Mouse (Mus musculus) limb, embryonic 14.5 days (tissue): ENCODE measurements around the gene Kifc1. TPM values are rescaled to one million over a fixed set of nuclear protein-coding genes. Genes with fewer than 3 reads are reported as not detected.

Source experiments
- ATAC-seq: fragments of 200-750 bp; cut with Nextera tagmentation; 2 replicates; pipeline ENCODE4 v1.8.0; 2017; ENCODE audit warnings: low read depth, moderate number of reproducible peaks, moderate TSS enrichment; ENCODE audit not compliant: low FRiP score
- DNase-seq: peaks from one replicate; pipeline ENCODE4 v3.0.0-alpha.2; 2015; ENCODE audit warnings: low spot score
- H3K27ac ChIP-seq: fragments of 300-500 bp; sonication (generic); replicated peaks from 2 replicates; pipeline ENCODE4 v1.5.1; 2014; ENCODE audit warnings: low read depth, mild to moderate bottlenecking, low read length, moderate library complexity, mixed read lengths
- H3K27me3 ChIP-seq: fragments of 300-500 bp; sonication (generic); 2 replicates; pipeline ENCODE4 v1.6.1; 2014; ENCODE audit warnings: low read length, mixed read lengths; ENCODE audit not compliant: control insufficient read depth, insufficient read depth
- H3K36me3 ChIP-seq: fragments of 300-500 bp; sonication (generic); 2 replicates; pipeline ENCODE4 v1.6.1; 2014; ENCODE audit warnings: mild to moderate bottlenecking, low read length, moderate library complexity, mixed read lengths; ENCODE audit not compliant: control insufficient read depth, insufficient read depth
- H3K4me1 ChIP-seq: fragments of 300-500 bp; sonication (generic); 2 replicates; pipeline ENCODE4 v1.6.1; 2014; ENCODE audit warnings: antibody characterized with exemption, low read length, mixed read lengths; ENCODE audit not compliant: control insufficient read depth, insufficient read depth
- H3K4me2 ChIP-seq: fragments of 300-500 bp; sonication (generic); replicated peaks from 2 replicates; pipeline ENCODE4 v1.6.1; 2014; ENCODE audit warnings: low read depth, mild to moderate bottlenecking, low read length, moderate library complexity; ENCODE audit not compliant: severe bottlenecking
- H3K4me3 ChIP-seq: fragments of 300-500 bp; sonication (generic); replicated peaks from 2 replicates; pipeline ENCODE4 v1.5.1; 2014; ENCODE audit warnings: low read length
- H3K9ac ChIP-seq: fragments of 300-500 bp; sonication (generic); 2 replicates; pipeline ENCODE4 v1.6.1; 2014; ENCODE audit warnings: mild to moderate bottlenecking, low read depth, low read length, moderate library complexity; ENCODE audit not compliant: severe bottlenecking
- H3K9me3 ChIP-seq: fragments of 300-500 bp; sonication (generic); 2 replicates; pipeline ENCODE4 v1.6.1; 2016; ENCODE audit warnings: low read length; ENCODE audit not compliant: control insufficient read depth
- POLR2A ChIP-seq: fragments of 200-500 bp; IDR thresholded peaks from 2 replicates; pipeline ENCODE4 v1.8.0; 2012; ENCODE audit warnings: inconsistent platforms, mild to moderate bottlenecking, moderate library complexity, borderline replicate concordance; ENCODE audit not compliant: insufficient read depth, insufficient read length; ENCODE audit errors: extremely low read depth
- WGBS: fragments of 180-500 bp; shearing (Covaris S2); extraction: QIAGEN DNeasy Blood & Tissue Kit; methylation state at CpG from one replicate; pipeline ENCODE4 v1.1.7; 2014; 5-methylcytosine and 5-hydroxymethylcytosine counted together
- polyA plus RNA-seq, 2 experiments: library from polyadenylated mRNA; depleted of rRNA in 1 of 2; stranded (reverse) in 1 of 2; unstranded in 1 of 2; fragments of >200 nt; fragmentation: Nextera tagmentation in 1 of 2; extraction: Ambion mirVana in 1 of 2; gene quantifications; 2 replicates each; pipeline versions ENCODE4 v1.2.1 to v1.2.3; 2012 to 2014

Gene Kifc1
- polyA plus RNA-seq, 2 experiments, result 6.2 to 60.6 TPM

DNA sequence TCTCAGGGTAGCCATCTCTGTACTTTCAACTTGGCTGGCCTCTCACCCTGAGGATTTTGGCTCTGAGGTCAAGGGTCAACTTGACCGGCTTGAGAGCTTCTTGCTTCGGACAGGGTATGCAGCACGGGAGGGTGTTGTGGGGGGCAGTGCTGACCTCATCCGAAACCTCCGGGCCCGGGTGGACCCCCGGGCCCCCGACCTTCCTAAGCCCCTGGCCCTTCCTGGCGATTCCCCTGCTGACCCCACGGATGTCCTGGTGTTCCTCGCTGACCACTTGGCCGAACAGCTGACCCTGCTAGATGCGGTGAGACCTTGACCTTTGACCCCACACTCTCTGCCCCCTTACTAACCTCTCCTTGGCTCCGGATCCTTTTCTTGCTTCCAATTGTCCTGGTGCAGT lies 42.0 kb upstream of the Kifc1 start:
- no peak for TF ChIP-seq POLR2A
- no peaks in the 10 kb centered on the region for H3K27me3 ChIP-seq
- H3K9me3 ChIP-seq, result no peaks in the 10 kb centered on the region
- no peak overlapping the region for H3K9ac ChIP-seq
- peaks cover 45% of the 10 kb centered on the region for H3K36me3 ChIP-seq
- WGBS, result 94% methylated on average over 14 of the region's 14 CpGs
- H3K4me3 ChIP-seq, result no peak overlapping the region
- ATAC-seq (no peak), DNase-seq (no peak)
- H3K4me2 ChIP-seq, result no peak overlapping the region
- peaks cover 15% of the 10 kb centered on the region for H3K4me1 ChIP-seq
- H3K27ac ChIP-seq, result no peak overlapping the region

GRCm38 (mm10) chr17:33931947-33932346 lies 41.5 kb upstream of the Kifc1 start:
- DNase-seq (no peak), ATAC-seq (no peak)
- Histone ChIP-seq H3K27ac (no peak overlapping the region), H3K4me1 (peaks cover 15% of the 10 kb centered on the region), H3K27me3 (no peaks in the 10 kb centered on the region), H3K9me3 (no peaks in the 10 kb centered on the region), H3K4me3 (0 out of 2 replicates have a peak overlapping the region, but pooled peaks have one; percentile 84), H3K36me3 (peaks cover 40% of the 10 kb centered on the region), H3K9ac (no peak overlapping the region), H3K4me2 (no peak overlapping the region)
- 93% methylated on average over 11 of the region's 11 CpGs for WGBS
- TF ChIP-seq POLR2A, result no peak

- Histone ChIP-seq H3K36me3 (peaks cover 42% of the 10 kb centered on the region), H3K4me2 (peak overlapping the region; percentile 98), H3K27ac (no peak overlapping the region), H3K4me1 (peaks cover 15% of the 10 kb centered on the region), H3K4me3 (peak overlapping the region; percentile 84), H3K27me3 (no peaks in the 10 kb centered on the region), H3K9me3 (no peaks in the 10 kb centered on the region), H3K9ac (peak overlapping the region; percentile 72)
- no peak for TF ChIP-seq POLR2A
- ATAC-seq (no peak), DNase-seq (no peak)
- 30% methylated on average over 18 of the region's 18 CpGs for WGBS
These were observed 40.9 kb upstream of the Kifc1 start for GRCm38 (mm10) chr17:33931159-33931866.

- DNase-seq, result peak; percentile 60
- Histone ChIP-seq H3K4me3 (peak overlapping the region; percentile 84), H3K27me3 (no peaks in the 10 kb centered on the region), H3K9me3 (no peaks in the 10 kb centered on the region), H3K4me2 (peak overlapping the region; percentile 98), H3K36me3 (peaks cover 40% of the 10 kb centered on the region), H3K9ac (peak overlapping the region; percentile 72), H3K4me1 (peaks cover 15% of the 10 kb centered on the region), H3K27ac (peak overlapping the region; percentile 90)
- no peak for ATAC-seq
- under 1% methylated on average over 45 of the region's 45 CpGs for WGBS
- no peak for TF ChIP-seq POLR2A
These were observed 40.1 kb upstream of the Kifc1 start for GRCm38 (mm10) chr17:33930280-33931158.
